In the genomic region with DNA sequence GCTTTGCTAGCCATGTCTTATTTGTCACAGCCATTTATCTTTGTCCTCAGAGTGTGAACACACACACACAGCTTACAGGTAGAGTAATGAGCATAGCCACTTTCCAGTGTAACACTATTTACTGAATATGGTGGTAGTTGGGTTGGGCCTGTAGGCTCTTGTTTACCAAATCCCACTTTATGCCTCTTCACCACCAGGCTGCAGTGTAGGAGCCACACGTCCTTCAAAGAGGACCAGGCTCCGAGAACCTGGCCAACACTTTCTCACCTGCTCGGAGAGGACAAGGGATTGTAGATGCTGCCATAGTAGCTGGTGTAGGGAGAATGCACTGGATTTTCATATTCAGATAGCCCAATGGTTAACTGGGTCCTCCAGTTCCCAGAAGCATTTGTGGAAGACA, we compare ENCODE assay signal across 25 mouse cellular contexts. TPM values are rescaled to one million over a fixed set of nuclear protein-coding genes. Genes with fewer than 3 reads are reported as not detected.
A peak's percentile ranks its signal among the peaks of the same experiment; 100 is the strongest.
DNase-seq lines count a peak whose midpoint lies in the region; ATAC-seq and TF ChIP-seq lines count a peak whose summit lies in the region.
"Had no signal": no experiment of that assay in that cellular context is flagged by ENCODE, and none has a peak within 500 bp of the region (broad histone marks: within the 10 kb centered on the region; RNA-seq: fewer than 3 reads in every experiment).

No protein-coding gene starts in this region.

- no peak overlapping the region for H3K4me3 ChIP-seq in gastrocnemius, adult 2 months
- H3K4me3 ChIP-seq in layer of hippocampus, adult 2 months, result no peak overlapping the region
- H3K4me3 ChIP-seq in lung, embryonic 15.5 days, result no peak overlapping the region
- no peak overlapping the region for H3K4me3 ChIP-seq in stomach, embryonic 16.5 days (replicated peaks; ENCODE audit: low read length)
- H3K4me3 ChIP-seq: embryonic facial prominence, embryonic 15.5 days; erythroblast, embryonic 14.5 days; forebrain, embryonic 10.5 days; heart, embryonic 15.5 days; hindbrain, embryonic 10.5 days had no signal

- intact Hi-C loops in gastrocnemius, adult 2 months (cut with DNase I), result no loop called here

- no peak overlapping the region for H3K9ac ChIP-seq in lung, embryonic 15.5 days
- no peak overlapping the region for H3K9ac ChIP-seq in stomach, embryonic 16.5 days (ENCODE audit: low read length)
- H3K9ac ChIP-seq: embryonic facial prominence, embryonic 15.5 days; heart, embryonic 15.5 days; hindbrain, embryonic 14.5 days had no signal

- H3K27ac ChIP-seq in gastrocnemius, adult 2 months, result peak overlapping the region; percentile 46
- peak overlapping the region; percentile 76 for H3K27ac ChIP-seq in layer of hippocampus, adult 2 months
- peak overlapping the region; percentile 59; the same call in 1 of the 2 replicates for H3K27ac ChIP-seq in lung, embryonic 15.5 days
- peak overlapping the region; percentile 44; the same call in 1 of the 2 replicates for H3K27ac ChIP-seq in stomach, embryonic 16.5 days (ENCODE audit: low read length)
- H3K27ac ChIP-seq: hindbrain, embryonic 10.5 days; hindbrain, embryonic 14.5 days had no signal

- H3K4me1 ChIP-seq in lung, embryonic 15.5 days, result peaks cover 40% of the 10 kb centered on the region
- peaks cover 19% of the 10 kb centered on the region for H3K4me1 ChIP-seq in stomach, embryonic 16.5 days (ENCODE audit: control insufficient read depth, insufficient read depth, low read length)

- DNase-seq in gastrocnemius, adult 2 months, result no peak
- DNase-seq in gastrocnemius, adult 18-20 months (ENCODE audit: low spot score), result no peak
- no peak for DNase-seq in layer of hippocampus, adult 2 months (ENCODE audit: low spot score in 2 of 2)
- no peak for DNase-seq in layer of hippocampus, adult 18-20 months (ENCODE audit: low spot score in 2 of 2)
- no peak for DNase-seq in lung, postnatal 10 days
- DNase-seq: adrenal gland, adult 8-10 months; adrenal gland, postnatal 36 days; B cell, adult 2 months; cerebellum, adult 11 months; cerebellum, adult 8-10 months; cerebellum, postnatal 14 days; embryo, embryonic 11 days; gastrocnemius, postnatal 10 days had no signal

- H3K4me2 ChIP-seq in lung, embryonic 15.5 days, result no peak overlapping the region
- no peak overlapping the region for H3K4me2 ChIP-seq in stomach, embryonic 16.5 days (ENCODE audit: low read depth, low read length)
- H3K4me2 ChIP-seq: embryonic facial prominence, embryonic 15.5 days; heart, embryonic 15.5 days; hindbrain, embryonic 14.5 days had no signal

- 65% methylated on average over 3 of the region's 3 CpGs for WGBS in lung, embryonic 15.5 days
- 89% methylated on average over 3 of the region's 3 CpGs for WGBS in stomach, embryonic 16.5 days

- H3K9me3 ChIP-seq in lung, embryonic 15.5 days, result no peaks in the 10 kb centered on the region
- H3K9me3 ChIP-seq in stomach, embryonic 16.5 days (replicated peaks; ENCODE audit: control insufficient read depth, low read length), result no peaks in the 10 kb centered on the region
- H3K9me3 ChIP-seq: embryonic facial prominence, embryonic 15.5 days; forebrain, embryonic 10.5 days; heart, embryonic 15.5 days; hindbrain, embryonic 10.5 days had no signal

- no peaks in the 10 kb centered on the region for H3K27me3 ChIP-seq in lung, embryonic 15.5 days
- no peaks in the 10 kb centered on the region for H3K27me3 ChIP-seq in stomach, embryonic 16.5 days (ENCODE audit: control insufficient read depth, insufficient read depth, low read length)
- H3K27me3 ChIP-seq: embryonic facial prominence, embryonic 15.5 days; heart, embryonic 15.5 days had no signal

- H3K36me3 ChIP-seq in lung, embryonic 15.5 days, result peaks cover 25% of the 10 kb centered on the region
- no peaks in the 10 kb centered on the region for H3K36me3 ChIP-seq in stomach, embryonic 16.5 days (ENCODE audit: control insufficient read depth, insufficient read depth, low read length)
- H3K36me3 ChIP-seq: G1E had no signal

- TF ChIP-seq CTCF in gastrocnemius, adult 2 months (IDR thresholded peaks at IDR 0.05), result no peak
- peak; percentile 24; the same call in 1 of the 2 replicates for TF ChIP-seq CTCF in layer of hippocampus, adult 2 months (conservative IDR thresholded peaks at IDR 0.05)

- no peak for ATAC-seq in lung, embryonic 15.5 days (ENCODE audit: borderline replicate concordance, extremely low read depth, low FRiP score, low TSS enrichment)
- ATAC-seq in stomach, embryonic 16.5 days (ENCODE audit: insufficient read depth, low FRiP score), result no peak
- ATAC-seq: CD4-positive, CD25-positive, alpha-beta regulatory T cell, adult 4 months had no signal

RNA-seq across cellular contexts. Expression of gene Lmod3, which starts 39.5 kb away (rescaled TPM):
- total RNA-seq in gastrocnemius, adult 2 months (2021), result 100 to 1,000 TPM in 1 of 2 experiments, 10 to 100 TPM in 1; 95.4 to 186 TPM
- 100 to 1,000 TPM; 104 to 131 TPM for total RNA-seq in gastrocnemius, adult 18-20 months (2021)
- not detected for total RNA-seq in layer of hippocampus, adult 2 months (2021)
- total RNA-seq in layer of hippocampus, adult 18-20 months (2021), result not detected
- 0.30 and 0.42 TPM in 2 replicates for polyA plus RNA-seq in lung, embryonic 15.5 days (2015; fragmentation: Nextera tagmentation; extraction: Ambion mirVana)
- polyA plus RNA-seq in stomach, embryonic 16.5 days (2015; fragmentation: Nextera tagmentation; extraction: Ambion mirVana), result 0.10 and 4.4 TPM in 2 replicates
- total RNA-seq: adrenal gland, postnatal 36 days; common myeloid progenitor, adult 5-6 weeks had no signal
- polyA plus RNA-seq: erythroblast, embryonic 14.5 days; forebrain, embryonic 10.5 days; forebrain, embryonic 14.5 days; G1E; hindbrain, embryonic 10.5 days; hindbrain, embryonic 14.5 days had no signal

Comparison
In these comparisons a context has a peak if more than half of its experiments do, and no peak if none do; other contexts are left out.
1. RNA of gene Lmod3, which starts 39.5 kb away (total RNA-seq): 95.4 to 186 TPM in gastrocnemius, adult 2 months and 104 to 131 TPM in gastrocnemius, adult 18-20 months; not detected in layer of hippocampus, adult 2 months and not detected in layer of hippocampus, adult 18-20 months; every median in the first group is over 10 times any median in the second.
2. Peak in every context shown above with its lines, with median percentiles within 50 percentile points of each other: H3K27ac ChIP-seq.